Mouse (Mus musculus) adrenal gland, adult 8-10 months (tissue): ENCODE measurements at regions not wholly inside any gene's neighbourhood (a gene's known extent, or its start where the extent isn't known, plus 50 kb on each side); places are given as distances from the start of the nearest gene placed in this dataset.
"Not testable (repeated sequence)": the region's sequence is repeated elsewhere in the genome, so short reads cannot be mapped to it uniquely, and the experiment has no call there.

ENCODE experiments used
- DNase-seq: peaks from one replicate; pipeline ENCODE4 v3.0.0; 2022

DNA sequence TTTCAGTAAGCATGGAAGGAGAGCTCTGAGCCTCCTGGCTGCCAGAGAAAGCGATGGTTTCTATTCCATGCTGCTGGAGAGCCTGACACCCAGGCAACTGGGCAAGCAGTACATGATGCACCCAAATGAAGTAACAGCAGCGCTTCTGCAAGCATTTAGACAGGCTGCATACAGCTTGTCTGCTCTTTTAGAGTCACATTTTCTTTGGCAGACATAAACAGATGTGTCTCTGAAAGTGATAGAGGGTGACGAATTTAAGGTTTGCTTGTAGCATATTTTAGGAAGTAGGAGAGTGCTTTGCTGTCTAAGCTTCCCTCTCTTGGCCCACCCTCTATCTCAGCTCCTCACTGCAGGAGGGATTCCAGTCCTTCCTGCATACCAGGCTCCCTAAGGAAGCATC lies 384.0 kb upstream of the Klhl29 start:
- no peak for DNase-seq

DNA sequence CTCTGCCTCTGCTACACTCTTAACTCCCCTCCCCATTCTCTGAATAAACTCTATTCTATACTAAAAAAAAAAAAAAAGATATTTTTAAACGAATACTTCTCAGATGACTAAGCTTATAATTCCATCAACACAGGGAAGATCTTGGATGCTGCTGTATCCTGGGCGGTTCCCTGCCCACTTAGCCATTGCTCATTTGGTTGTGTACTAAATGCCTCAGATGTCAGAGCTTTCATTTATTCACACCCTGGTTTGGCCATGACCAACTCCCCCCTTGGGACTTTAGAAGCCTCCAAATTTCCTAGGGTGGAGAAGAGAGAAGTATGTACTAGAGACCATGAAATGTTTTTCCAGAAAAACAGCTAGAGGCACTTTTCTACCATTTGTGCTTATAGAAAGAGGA lies 382.3 kb upstream of the Klhl29 start:
- DNase-seq, result no peak

- DNase-seq, result no peak
Measured at GRCm38 (mm10) chr12:5757361-5757760, 381.9 kb upstream of the Klhl29 start.

DNA sequence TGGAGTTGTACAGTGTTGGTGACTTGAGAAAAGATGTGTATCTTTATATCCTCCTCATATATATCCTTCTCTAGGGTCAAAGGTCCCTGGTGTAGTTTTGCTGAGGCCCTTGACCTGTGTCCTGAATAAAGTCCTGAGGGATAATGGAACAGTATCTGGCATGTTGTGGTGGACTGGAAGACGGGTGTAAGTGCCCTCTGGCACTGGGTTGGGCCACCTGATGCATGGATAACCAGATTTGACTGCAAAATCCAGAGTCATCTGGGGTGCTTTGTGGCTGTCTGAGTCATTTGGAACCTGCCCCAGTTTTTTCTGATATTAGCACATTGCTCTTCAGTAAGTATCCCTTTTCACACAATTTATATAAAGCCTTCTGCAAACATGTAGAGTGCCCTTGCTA lies 378.3 kb upstream of the Klhl29 start:
- DNase-seq, result peak; percentile 10

- DNase-seq, result no peak
Measured at GRCm38 (mm10) chr12:5744086-5744709, 368.7 kb upstream of the Klhl29 start.

DNA sequence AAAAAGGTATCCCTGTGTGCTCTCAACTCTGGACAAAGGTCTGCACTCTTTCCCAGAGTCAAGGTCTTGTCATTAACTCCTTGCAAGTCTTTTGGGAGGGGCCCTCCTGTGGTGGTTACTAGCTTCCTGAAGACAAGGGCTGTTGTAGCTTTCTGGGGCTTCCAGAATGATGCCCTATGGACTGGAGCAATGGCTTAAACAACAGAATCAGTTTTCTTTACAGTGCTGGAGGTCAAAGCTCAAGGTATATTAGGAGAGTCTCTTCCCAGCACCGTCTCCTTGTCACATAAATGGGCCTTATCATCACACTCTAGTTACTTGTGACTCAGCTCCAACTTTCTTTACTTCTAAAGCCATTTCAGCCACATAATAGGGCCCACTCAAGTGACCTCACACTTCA lies 360.6 kb upstream of the Klhl29 start:
- no peak for DNase-seq

GRCm38 (mm10) chr12:5734902-5735301 lies 359.4 kb upstream of the Klhl29 start:
- no peak for DNase-seq

DNA sequence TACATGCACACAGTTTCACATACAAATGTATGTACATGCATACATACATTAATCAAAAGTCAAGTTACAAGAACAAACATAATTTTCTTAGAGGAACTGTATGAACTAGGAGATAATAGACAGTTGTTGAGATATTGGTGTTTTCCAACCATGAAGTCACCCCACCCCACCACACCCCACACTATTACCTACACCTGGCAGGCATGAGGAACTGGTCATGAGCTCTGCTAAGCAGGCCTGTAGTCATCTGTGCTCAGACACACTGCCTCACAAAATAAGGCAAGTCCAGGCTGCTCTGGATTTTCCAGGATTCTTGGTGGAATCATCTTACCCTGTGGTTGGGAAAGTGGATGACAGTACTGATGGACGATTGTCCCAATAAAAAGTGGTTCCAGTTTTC lies 347.6 kb upstream of the Klhl29 start:
- no peak for DNase-seq

DNA sequence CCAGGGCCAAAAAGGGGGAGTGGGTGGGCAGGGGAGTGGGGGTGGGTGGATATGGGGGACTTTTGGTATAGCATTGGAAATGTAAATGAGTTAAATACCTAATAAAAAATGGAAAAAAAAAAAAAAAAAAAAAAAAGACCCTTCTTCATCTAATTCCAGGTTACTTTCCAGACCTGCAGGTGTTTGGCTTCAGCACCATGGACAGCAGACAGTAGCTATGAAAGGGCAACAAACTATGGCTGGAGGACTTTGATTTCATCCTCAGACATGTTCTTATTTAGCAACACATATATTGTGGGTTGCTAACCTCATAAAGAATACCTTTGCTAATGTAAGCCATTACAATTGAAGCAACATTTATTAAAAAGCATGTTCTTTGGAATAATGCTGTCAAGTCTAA lies 342.0 kb upstream of the Klhl29 start:
- DNase-seq, result not testable (repeated sequence)

DNA sequence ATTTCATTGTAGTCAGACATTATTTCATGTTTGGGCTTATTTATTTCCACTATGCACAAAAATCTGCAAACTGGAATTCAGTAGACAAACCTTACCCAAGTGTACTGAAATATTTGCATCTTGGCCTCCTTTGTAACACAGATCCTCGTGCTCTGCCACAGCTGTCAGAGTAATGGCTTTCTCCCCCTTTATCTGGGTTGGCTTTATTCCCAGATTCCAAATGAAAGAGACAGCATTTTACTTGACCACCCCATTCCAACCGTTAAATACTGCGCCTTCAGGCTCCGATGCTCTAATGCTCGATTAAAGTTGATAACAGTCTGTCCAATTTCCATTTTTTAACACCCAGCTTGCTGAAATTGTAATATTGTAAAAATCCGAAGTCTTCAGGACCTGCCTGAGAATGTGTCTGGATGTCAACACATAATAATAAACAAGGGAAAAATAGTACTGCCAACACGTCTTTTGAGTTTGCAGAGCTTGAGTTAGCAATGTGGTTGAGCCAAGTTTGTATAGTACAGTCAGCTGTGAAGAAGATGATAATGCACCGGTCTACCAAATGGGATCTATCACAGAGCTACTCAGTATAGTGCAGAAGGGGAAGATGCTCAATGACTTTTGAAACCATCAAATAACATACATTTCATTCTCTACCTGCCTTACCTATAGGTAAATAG lies 323.4 kb upstream of the Klhl29 start:
- no peak for DNase-seq

DNA sequence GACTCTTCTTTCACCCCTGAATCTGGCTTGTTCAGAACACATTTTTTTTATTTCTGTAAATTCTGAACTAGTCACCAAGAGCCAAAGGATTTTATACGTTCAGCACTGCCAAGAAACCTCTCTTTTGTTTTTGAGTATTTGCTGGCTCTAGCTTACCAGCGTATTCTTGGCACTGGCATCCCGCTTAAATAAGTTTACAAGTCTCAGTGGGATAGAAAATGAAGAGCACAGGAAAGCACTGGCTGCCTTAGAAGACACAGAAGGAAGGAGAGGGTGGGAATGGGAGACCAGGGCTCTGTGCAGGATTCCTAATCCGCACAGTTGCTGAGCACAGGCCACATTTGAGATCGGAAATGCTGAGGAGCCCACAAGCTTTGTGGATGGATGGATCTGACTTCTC lies 306.7 kb upstream of the Klhl29 start:
- no peak for DNase-seq

DNA sequence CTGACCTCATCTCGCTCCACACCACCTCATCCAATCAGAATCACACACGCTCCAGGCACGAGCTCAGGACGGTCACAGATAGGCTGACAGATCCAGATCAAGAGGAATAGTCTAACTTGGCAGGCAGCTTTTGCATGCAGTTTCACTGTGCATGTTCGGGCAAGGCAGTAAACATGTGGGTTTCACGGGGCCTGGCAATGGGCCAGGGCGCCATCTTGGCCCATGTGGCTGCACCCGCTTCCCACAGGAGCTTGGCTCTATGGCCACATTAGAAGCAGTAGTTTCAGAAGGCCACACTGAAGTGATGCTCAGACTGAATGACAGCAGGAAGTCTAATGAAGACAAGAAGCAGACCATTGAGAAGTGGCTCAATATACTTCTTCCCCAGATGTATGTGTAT lies 302.6 kb upstream of the Klhl29 start:
- DNase-seq, result not testable (repeated sequence)

GRCm38 (mm10) chr12:5668486-5668885 lies 293.0 kb upstream of the Klhl29 start:
- no peak for DNase-seq

GRCm38 (mm10) chr12:5637571-5638275 lies 262.2 kb upstream of the Klhl29 start:
- DNase-seq, result no peak

GRCm38 (mm10) chr12:5633971-5634370 lies 258.5 kb upstream of the Klhl29 start:
- no peak for DNase-seq

GRCm38 (mm10) chr12:5601084-5601654 lies 225.7 kb upstream of the Klhl29 start:
- DNase-seq, result no peak

GRCm38 (mm10) chr12:5599426-5599825 lies 223.9 kb upstream of the Klhl29 start:
- DNase-seq, result no peak

DNA sequence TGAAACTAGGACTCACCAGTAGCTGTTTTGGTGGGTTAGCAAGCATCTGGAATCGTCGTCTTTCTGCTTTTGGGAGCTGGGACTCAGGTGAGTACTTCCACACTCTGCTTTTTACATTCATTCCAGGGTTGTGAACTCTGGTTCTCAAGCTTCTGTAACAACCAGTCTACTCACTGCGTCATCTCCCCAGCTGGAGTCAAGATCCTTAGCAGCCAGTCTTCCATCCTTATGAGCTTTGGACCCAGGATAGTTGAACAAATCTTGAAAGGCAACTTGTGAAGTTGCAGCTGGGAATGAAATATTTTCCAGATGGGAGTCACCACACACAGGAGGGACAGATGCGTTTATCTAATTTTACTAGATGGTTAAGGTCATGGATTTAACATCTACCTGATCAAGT lies 223.5 kb upstream of the Klhl29 start:
- no peak for DNase-seq

- no peak for DNase-seq
Measured at GRCm38 (mm10) chr12:5572831-5573230, 197.3 kb upstream of the Klhl29 start.

DNA sequence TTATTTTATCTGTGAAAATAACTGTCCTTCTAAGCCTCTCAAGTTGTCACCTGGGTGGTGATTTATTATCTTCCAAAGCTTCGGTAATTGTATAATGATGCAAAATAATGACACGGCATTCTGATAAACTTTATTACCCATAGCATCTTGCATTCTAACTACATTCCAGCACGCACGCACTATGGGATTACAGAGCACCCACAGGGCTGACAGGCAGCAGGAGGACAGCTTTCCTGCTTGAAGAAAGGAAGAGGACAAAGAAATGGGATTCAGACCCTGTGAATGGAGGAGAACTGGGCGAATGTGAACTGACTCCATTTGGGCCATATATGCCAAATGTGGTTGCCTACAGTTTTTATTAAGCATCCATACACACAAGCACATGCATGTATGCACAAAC lies 193.5 kb upstream of the Klhl29 start:
- no peak for DNase-seq

DNA sequence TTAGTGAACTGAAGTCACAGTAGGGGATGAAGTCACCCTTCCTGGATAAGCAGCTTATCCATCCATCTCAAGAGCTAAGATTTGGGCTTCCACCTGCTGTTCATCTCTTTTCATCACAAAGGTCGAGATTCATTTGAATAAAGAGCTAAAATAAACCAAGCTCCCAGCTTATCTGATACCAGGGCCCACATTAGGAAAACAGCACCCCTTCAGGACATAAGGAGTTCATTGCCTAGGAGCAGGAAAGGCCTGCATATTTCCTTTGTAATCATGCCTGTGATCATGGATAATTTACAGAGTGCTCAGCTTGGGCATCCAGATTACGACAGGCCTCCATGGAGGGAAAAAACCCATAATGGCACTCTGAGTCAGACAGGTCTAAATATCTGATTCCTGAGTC lies 190.7 kb upstream of the Klhl29 start:
- DNase-seq, result no peak

DNA sequence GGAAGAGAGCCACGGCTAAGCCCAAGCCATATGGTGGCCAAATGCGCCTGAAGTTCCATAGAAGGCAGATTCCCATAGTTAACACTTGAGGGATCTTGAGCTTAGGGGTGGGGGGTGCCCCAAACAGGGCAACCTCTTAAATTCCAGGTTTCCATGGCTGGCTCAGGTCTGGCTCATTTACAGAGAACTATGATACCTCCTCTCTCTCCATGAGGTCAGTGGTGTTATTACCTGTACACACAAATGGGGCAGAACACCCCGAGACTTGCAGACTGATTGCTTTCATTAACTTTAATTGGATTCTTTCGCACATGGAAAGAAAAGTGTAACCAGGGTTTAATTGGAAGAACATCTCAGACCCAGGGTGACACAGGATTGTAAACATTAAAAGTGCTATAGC lies 177.1 kb upstream of the Klhl29 start:
- no peak for DNase-seq

- DNase-seq, result peak; percentile 51
Measured at GRCm38 (mm10) chr12:5551901-5552300, 176.4 kb upstream of the Klhl29 start.

DNA sequence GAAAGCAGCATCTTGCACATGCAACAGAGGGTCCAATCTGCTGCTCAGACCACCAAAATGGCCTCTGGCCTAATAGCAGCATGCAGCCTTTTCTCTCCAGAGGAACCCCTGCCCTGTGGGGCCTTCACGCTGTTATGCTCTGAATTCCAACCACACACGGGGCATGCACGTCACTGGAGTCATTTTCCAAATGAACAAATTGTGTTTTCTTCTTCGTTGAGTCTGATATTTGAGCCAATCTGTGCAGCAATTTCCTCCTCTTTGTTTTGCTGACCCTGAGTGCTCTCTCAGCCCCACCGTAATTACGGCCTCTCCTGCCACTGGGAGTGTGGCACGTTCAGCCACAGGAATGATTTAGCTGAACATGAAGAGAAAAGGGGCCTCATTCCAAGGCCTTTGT lies 174.3 kb upstream of the Klhl29 start:
- DNase-seq, result no peak
